Mouse (Mus musculus) heart, postnatal 0 days (tissue): ENCODE results near the gene Dkk2.

ENCODE experiments used
- CTCF ChIP-seq: IDR thresholded peaks from 2 replicates; pipeline ENCODE4 v1.5.1; 2016; ENCODE audit warnings: antibody characterized with exemption, control low read depth, low read depth
- EP300 ChIP-seq: IDR thresholded peaks from 2 replicates; pipeline ENCODE4 v1.6.1; 2016; ENCODE audit warnings: antibody characterized with exemption, low read depth

DNA sequence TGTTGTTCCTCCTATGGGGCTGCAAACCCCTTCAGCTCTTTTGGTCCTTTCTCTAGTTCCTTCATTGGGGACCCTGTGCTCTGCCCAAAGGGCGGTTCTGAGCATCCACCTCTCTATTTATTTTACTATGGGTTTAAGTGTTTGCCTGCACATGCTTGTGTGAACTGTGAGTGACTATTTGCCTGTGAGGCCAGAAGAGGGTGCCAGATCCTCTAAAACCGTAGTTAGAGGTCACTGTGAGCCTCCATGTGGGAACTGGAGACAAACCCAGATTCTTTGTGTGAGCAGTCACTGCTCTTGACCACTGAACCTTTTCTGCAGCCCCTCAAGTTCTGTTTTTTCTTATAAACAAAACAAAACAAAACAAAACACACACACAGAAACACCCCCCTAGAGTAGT is 14.1 kb upstream of the Dkk2 start:
- no peak for TF ChIP-seq CTCF
- no peak for TF ChIP-seq EP300
